Mouse (Mus musculus) naive thymus-derived CD4-positive, alpha-beta T cell, adult 2 months (primary cell): ENCODE measurements around the gene Rnf183.

ENCODE experiments used
- DNase-seq: peaks from one replicate; pipeline ENCODE4 v3.0.0-alpha.2; 2011; ENCODE audit warnings: low read depth

The Rnf183 gene

GRCm38 (mm10) chr4:62430678-62431077 lies 4.4 kb downstream of the Rnf183 start:
- DNase-seq = no peak

GRCm38 (mm10) chr4:62429616-62430015 lies 5.4 kb downstream of the Rnf183 start:
- DNase-seq = no peak

- DNase-seq = no peak
Measured at GRCm38 (mm10) chr4:62427978-62428758, 6.9 kb downstream of the Rnf183 start.

- no peak for DNase-seq
Measured at GRCm38 (mm10) chr4:62425891-62426290, 9.2 kb downstream of the Rnf183 start.

GRCm38 (mm10) chr4:62419091-62419490 lies 16.0 kb downstream of the Rnf183 start:
- DNase-seq = no peak

- no peak for DNase-seq
Measured at GRCm38 (mm10) chr4:62418448-62418847, 16.6 kb downstream of the Rnf183 start.

GRCm38 (mm10) chr4:62411606-62412005 lies 23.4 kb downstream of the Rnf183 start:
- no peak for DNase-seq

- DNase-seq = no peak
Measured at GRCm38 (mm10) chr4:62410325-62410724, 24.7 kb downstream of the Rnf183 start.

- peak; percentile 15 for DNase-seq
Measured at GRCm38 (mm10) chr4:62409615-62410014, 25.4 kb downstream of the Rnf183 start.

- DNase-seq = peak; percentile 98
Measured at GRCm38 (mm10) chr4:62408601-62409282, 26.3 kb downstream of the Rnf183 start, which contains the start of the genes Cdc26 and Prpf4. Cdc26 (minus strand) TSS chr4:62408642. Prpf4 (plus strand) TSS chr4:62408797.

- DNase-seq = peak; percentile 84
Measured at GRCm38 (mm10) chr4:62407730-62408582, 27.1 kb downstream of the Rnf183 start.

GRCm38 (mm10) chr4:62406133-62406532 lies 28.9 kb downstream of the Rnf183 start:
- DNase-seq = no peak

GRCm38 (mm10) chr4:62398956-62399355 lies 36.1 kb downstream of the Rnf183 start:
- no peak for DNase-seq

GRCm38 (mm10) chr4:62397616-62398365 lies 37.3 kb downstream of the Rnf183 start:
- no peak for DNase-seq

- no peak for DNase-seq
Measured at GRCm38 (mm10) chr4:62395806-62396205, 39.2 kb downstream of the Rnf183 start.

GRCm38 (mm10) chr4:62393459-62393858 lies 41.6 kb downstream of the Rnf183 start:
- DNase-seq = no peak

- no peak for DNase-seq
Measured at GRCm38 (mm10) chr4:62391892-62392291, 43.2 kb downstream of the Rnf183 start.

- DNase-seq = no peak
Measured at GRCm38 (mm10) chr4:62389592-62390512, 45.2 kb downstream of the Rnf183 start.

GRCm38 (mm10) chr4:62385439-62385838 lies 49.6 kb downstream of the Rnf183 start:
- no peak for DNase-seq

- no peak for DNase-seq
Measured at GRCm38 (mm10) chr4:62384159-62384558, 50.9 kb downstream of the Rnf183 start.

- no peak for DNase-seq
Measured at GRCm38 (mm10) chr4:62383752-62384151, 51.3 kb downstream of the Rnf183 start.
